Mouse (Mus musculus) Patski (cell line): ENCODE measurements around the gene Prdm16. TPM values are rescaled to one million over a fixed set of nuclear protein-coding genes. Genes with fewer than 3 reads are reported as not detected.

Experiments used
- ATAC-seq: fragments of 100-300 bp; one replicate; pipeline ENCODE4 v1.8.0; 2021
- CTCF ChIA-PET: fragments of 350-600 bp; sonication (Branson Sonifier 250); formaldehyde crosslinking; loops from one replicate; lab custom pipeline; 2022; ENCODE audit warnings: inconsistent platforms; lab: Charles Lee
- POLR2A ChIA-PET: fragments of 350-600 bp; sonication (Branson Sonifier 250); formaldehyde crosslinking; loops from one replicate; lab custom pipeline; 2022; ENCODE audit warnings: antibody characterized with exemption, inconsistent platforms; lab: Charles Lee
- DNase-seq: peaks from one replicate; pipeline ENCODE4 v3.0.0-alpha.2; 2011; ENCODE audit warnings: low read depth, low spot score
- H3K27me3 ChIP-seq: fragments of 371-371 bp; one replicate; pipeline ENCODE4 v1.5.1; 2021
- CTCF ChIP-seq: fragments of 100-300 bp; IDR thresholded peaks from one replicate; pipeline ENCODE4 v1.5.1; 2021
- in situ Hi-C: fragments of 300-500 bp; cut with MboI; formaldehyde crosslinking; loops from 3 replicates; pipeline ENCODE4 v1.11.1; 2018; ENCODE audit warnings: low pct_unique_long_range_greater_than_20kb, mixed read lengths
- polyA plus RNA-seq: library from polyadenylated mRNA; unstranded; gene quantifications from one replicate; pipeline ENCODE4 v1.2.3, GENCODE M21; 2021

Prdm16 gene
- polyA plus RNA-seq, 1 experiment from 2014 or later = not detected

DNA sequence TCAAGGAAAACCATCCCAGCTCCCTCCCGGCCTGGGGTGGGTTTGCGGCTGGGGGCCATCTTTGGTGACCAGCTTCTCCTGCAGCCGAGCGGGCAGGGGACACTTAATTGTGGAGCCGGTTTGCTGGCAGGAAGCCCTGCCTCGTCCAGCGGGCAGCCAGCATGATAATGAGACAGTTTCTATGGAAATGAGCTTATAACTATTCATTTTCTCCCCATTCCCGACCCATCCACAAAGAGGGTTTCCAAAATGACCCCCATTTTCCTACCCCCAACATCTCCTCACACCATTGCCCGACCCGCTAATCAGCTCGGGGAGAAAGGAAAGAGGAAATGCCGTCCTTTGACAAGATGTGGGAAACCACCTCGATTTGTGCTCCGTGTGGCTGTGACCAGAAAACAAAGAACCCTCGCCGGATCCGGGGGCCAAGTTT, 86.7 kb downstream of the Prdm16 start:
- peaks cover 24% of the 10 kb centered on the region for H3K27me3 ChIP-seq
- POLR2A ChIA-PET = no interaction called here
- CTCF ChIA-PET = no interaction called here
- no peak for ATAC-seq
- no peak for DNase-seq
- in situ Hi-C loops = no loop called here
- TF ChIP-seq CTCF = no peak

DNA sequence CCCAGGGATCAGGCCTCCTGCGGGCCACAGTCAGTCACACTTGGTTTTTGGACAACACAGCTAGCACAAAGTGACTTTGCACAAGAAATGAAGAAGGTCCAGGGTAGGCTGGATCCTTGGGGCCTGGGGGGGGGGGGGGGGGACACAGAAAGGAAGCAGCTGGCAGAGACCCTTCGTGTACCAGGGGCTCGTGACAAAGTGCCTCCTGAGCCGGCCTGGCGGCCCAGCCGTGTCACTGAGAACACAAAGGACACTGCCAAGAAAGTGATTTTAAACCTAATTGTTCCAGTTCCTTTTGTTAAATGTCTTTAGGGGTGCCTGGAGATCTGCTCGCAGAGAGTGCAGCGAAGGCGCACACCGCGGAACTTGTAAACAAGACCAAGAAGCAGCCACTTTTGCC, 87.2 kb downstream of the Prdm16 start:
- ATAC-seq (no peak), DNase-seq (no peak)
- ChIA-PET CTCF (no interaction called here), POLR2A (no interaction called here)
- no peak for TF ChIP-seq CTCF
- in situ Hi-C loops = no loop called here
- H3K27me3 ChIP-seq = peaks cover 19% of the 10 kb centered on the region

DNA sequence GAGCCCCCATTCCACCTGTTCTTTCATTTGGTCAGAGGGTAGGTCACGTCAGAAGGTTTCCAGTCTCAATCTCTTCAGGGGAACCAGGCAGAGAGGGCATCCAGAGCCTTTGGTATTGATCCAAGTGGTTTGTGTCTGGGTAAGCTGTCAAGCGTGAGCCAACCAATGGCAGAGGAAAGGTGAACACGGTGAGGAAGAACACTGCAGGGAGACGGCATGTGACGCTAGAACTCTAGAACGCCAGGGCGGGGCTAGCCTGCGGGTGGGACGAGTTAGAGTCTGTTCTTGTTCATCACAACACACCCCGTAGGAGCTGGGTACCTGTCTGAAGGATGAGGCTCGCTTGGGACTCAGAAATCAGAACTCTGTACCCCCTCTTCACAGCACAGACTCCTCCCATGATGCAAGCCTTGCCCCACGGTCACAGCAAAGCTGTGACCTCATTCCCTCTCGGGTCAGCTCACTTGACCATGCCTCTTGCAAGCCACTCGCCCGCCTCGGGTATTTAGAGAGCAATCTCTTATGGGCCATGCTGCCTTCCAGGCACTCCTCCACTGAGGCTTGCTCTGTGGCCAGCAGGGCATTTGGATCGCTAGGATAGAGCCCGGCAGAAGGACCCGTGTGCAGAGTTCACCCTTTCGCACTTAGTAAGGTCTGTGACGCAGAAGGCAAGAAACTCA, 89.4 kb downstream of the Prdm16 start:
- peaks cover 23% of the 10 kb centered on the region for H3K27me3 ChIP-seq
- CTCF ChIA-PET = no interaction called here

GRCm38 (mm10) chr4:154545296-154545695, 91.4 kb downstream of the Prdm16 start:
- DNase-seq = no peak
- ChIA-PET CTCF (no interaction called here), POLR2A (no interaction called here)
- no peak for ATAC-seq
- in situ Hi-C loops = no loop called here
- peaks cover 30% of the 10 kb centered on the region for H3K27me3 ChIP-seq
- no peak for TF ChIP-seq CTCF

More for the DNA sequence above, 89.4 kb downstream of the Prdm16 start:
- no peak for TF ChIP-seq CTCF
- ATAC-seq (no peak), DNase-seq (no peak)
- in situ Hi-C loops = no loop called here
- POLR2A ChIA-PET = no interaction called here

DNA sequence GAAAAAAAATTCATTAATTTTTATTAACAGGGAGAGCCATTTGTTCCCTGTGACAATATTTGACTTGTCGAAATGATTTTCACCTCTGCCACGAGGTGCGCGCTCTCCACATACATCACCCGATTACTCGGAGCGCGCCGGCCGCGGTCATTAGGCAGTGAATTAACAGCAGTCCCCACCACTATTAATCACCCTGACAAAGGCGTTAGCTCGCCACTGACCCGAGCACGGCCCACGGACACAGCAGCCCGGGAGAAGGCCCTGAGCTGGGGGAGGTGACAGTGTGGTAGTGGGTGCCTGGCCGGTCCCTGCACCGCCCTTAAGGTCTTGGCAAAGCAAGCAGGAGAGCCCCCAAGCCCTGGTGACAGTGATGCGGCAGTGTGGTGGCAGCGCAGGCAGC, 92.8 kb downstream of the Prdm16 start:
- TF ChIP-seq CTCF = no peak
- in situ Hi-C loops = no loop called here
- POLR2A ChIA-PET = no interaction called here
- H3K27me3 ChIP-seq = peaks cover 21% of the 10 kb centered on the region
- DNase-seq (no peak), ATAC-seq (no peak)
- CTCF ChIA-PET = no interaction called here

DNA sequence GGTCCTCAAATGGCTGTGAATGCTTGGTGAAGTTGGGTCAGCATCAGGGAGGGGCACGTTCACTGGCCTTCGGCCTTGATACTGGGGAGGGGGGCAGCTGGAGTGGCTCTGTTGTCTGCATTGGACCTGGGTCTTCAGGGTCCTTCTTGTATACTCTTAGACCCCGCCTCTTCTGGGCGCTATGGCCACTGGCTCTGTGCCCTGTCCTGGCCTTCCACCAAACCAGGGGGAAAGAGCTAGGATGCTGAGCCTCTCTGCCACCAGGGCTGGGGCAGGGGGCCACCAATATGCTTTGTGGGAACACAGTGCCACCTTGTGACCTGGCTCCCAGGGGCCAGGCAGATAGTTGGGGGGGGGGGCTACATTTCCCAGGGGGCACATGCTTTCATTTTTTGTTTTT, 93.5 kb downstream of the Prdm16 start:
- ChIA-PET POLR2A (no interaction called here), CTCF (no interaction called here)
- H3K27me3 ChIP-seq = peaks cover 21% of the 10 kb centered on the region
- no peak for TF ChIP-seq CTCF
- in situ Hi-C loops = no loop called here
- no peak for ATAC-seq
- no peak for DNase-seq

- CTCF ChIA-PET = no interaction called here
- H3K27me3 ChIP-seq = peaks cover 21% of the 10 kb centered on the region
These were observed 94.1 kb downstream of the Prdm16 start for GRCm38 (mm10) chr4:154542568-154542967.

DNA sequence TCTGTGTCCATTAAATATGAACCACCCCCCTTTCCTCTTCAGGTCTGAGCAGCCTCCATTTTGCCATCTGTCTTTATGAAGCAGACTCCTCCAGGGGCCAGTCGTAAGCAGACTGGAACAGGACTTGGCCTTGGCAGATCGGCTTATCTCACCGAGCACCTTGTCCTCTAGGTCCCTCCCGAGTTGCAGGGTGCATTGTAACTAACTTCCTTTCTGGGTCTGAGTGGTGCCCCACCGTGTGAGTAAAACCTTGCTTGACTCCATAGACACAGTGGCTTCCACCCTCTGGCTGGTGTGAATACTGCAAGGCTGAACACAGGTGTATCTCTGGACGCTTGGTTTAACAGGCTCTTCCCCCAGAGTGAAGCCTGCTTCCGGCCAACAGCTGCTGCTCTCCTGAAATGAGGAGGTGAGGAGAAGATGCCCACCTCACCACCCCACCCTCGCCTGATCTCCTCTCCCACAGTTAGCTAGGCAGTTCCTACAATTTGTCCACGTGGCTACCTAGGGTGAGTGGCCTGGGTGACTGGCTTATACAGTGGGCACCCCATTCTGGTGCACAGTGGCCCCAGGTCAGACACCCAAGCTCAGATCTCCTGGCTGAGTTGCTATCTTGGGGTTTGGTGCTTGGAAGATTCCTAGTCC, 94.9 kb downstream of the Prdm16 start:
- ATAC-seq = no peak
- no peak for TF ChIP-seq CTCF
- peaks cover 21% of the 10 kb centered on the region for H3K27me3 ChIP-seq
- no peak for DNase-seq
- POLR2A ChIA-PET = no interaction called here
- CTCF ChIA-PET = no interaction called here
- in situ Hi-C loops = no loop called here

More at GRCm38 (mm10) chr4:154542568-154542967, 94.1 kb downstream of the Prdm16 start:
- no peak for ATAC-seq
- TF ChIP-seq CTCF = no peak
- in situ Hi-C loops = no loop called here
- POLR2A ChIA-PET = no interaction called here
- no peak for DNase-seq

GRCm38 (mm10) chr4:154540671-154541070, 96.0 kb downstream of the Prdm16 start:
- no peak for TF ChIP-seq CTCF
- CTCF ChIA-PET = no interaction called here
- no peak for ATAC-seq
- POLR2A ChIA-PET = no interaction called here
- no peak for DNase-seq
- peaks cover 17% of the 10 kb centered on the region for H3K27me3 ChIP-seq
- in situ Hi-C loops = no loop called here

GRCm38 (mm10) chr4:154539703-154540102, 97.0 kb downstream of the Prdm16 start:
- ATAC-seq (no peak), DNase-seq (no peak)
- in situ Hi-C loops = no loop called here
- POLR2A ChIA-PET = no interaction called here
- peaks cover 15% of the 10 kb centered on the region for H3K27me3 ChIP-seq
- CTCF ChIA-PET = no interaction called here
- no peak for TF ChIP-seq CTCF

- in situ Hi-C loops = no loop called here
- CTCF ChIA-PET = no interaction called here
- no peak for DNase-seq
- H3K27me3 ChIP-seq = peaks cover 12% of the 10 kb centered on the region
- POLR2A ChIA-PET = no interaction called here
- TF ChIP-seq CTCF = no peak
- ATAC-seq = no peak
These were observed 97.9 kb downstream of the Prdm16 start for GRCm38 (mm10) chr4:154538727-154539126.
